Mouse (Mus musculus): ENCODE data around the gene Cluh. TPM values are rescaled to one million over a fixed set of nuclear protein-coding genes. Genes with fewer than 3 reads are reported as not detected.

Cluh gene
- polyA plus RNA-seq, 1 experiment: 119 TPM

GRCm38 (mm10) chr11:74619201-74619955 lies 29.9 kb upstream of the Cluh start, which contains the start of gene Ccdc92b:
TSS of gene Ccdc92b (plus strand) at chr11:74619605.
- H3K4me1 ChIP-seq (ENCODE audit: control insufficient read depth, insufficient read depth, low read length): no peaks in the 10 kb centered on the region
- TF ChIP-seq CTCF (conservative IDR thresholded peaks at IDR 0.05; ENCODE audit: insufficient read depth, insufficient read length, low read depth, low read length) (no peak), POLR2A (IDR thresholded peaks at IDR 0.05; ENCODE audit: low read depth, low read length) (no peak)
- peak; percentile 78 for DNase-seq
- H3K36me3 ChIP-seq (ENCODE audit: control insufficient read depth, insufficient read depth, low read length): no peaks in the 10 kb centered on the region
- 2% methylated on average over 56 of the region's 63 CpGs for WGBS
- no peaks in the 10 kb centered on the region; the same call in 1 of the 2 replicates for H3K27me3 ChIP-seq (replicated peaks; ENCODE audit: control insufficient read depth, insufficient read depth, low read length)
- H3K27ac ChIP-seq (ENCODE audit: insufficient read depth, low read depth, low read length): no peak within 1 kb of the TSS
- no peak within 1 kb of the TSS for H3K4me3 ChIP-seq (ENCODE audit: insufficient read depth, low read depth, low read length)

GRCm38 (mm10) chr11:74619956-74620300 lies 29.4 kb upstream of the Cluh start:
- TF ChIP-seq CTCF (conservative IDR thresholded peaks at IDR 0.05; ENCODE audit: insufficient read depth, insufficient read length, low read depth, low read length): no peak
- no peak for TF ChIP-seq POLR2A (IDR thresholded peaks at IDR 0.05; ENCODE audit: low read depth, low read length)
- Histone ChIP-seq H3K27me3 (replicated peaks; ENCODE audit: control insufficient read depth, insufficient read depth, low read length) (no peaks in the 10 kb centered on the region; the same call in 1 of the 2 replicates), H3K27ac (ENCODE audit: insufficient read depth, low read depth, low read length) (no peak overlapping the region), H3K36me3 (ENCODE audit: control insufficient read depth, insufficient read depth, low read length) (no peaks in the 10 kb centered on the region), H3K4me1 (ENCODE audit: control insufficient read depth, insufficient read depth, low read length) (no peaks in the 10 kb centered on the region), H3K4me3 (ENCODE audit: insufficient read depth, low read depth, low read length) (no peak overlapping the region)
- 5% methylated on average over 11 of the region's 16 CpGs for WGBS
- no peak for DNase-seq

- Histone ChIP-seq H3K36me3 (ENCODE audit: control insufficient read depth, insufficient read depth, low read length) (no peaks in the 10 kb centered on the region), H3K4me1 (ENCODE audit: control insufficient read depth, insufficient read depth, low read length) (no peaks in the 10 kb centered on the region), H3K4me3 (ENCODE audit: insufficient read depth, low read depth, low read length) (no peak overlapping the region), H3K27me3 (replicated peaks; ENCODE audit: control insufficient read depth, insufficient read depth, low read length) (no peaks in the 10 kb centered on the region; the same call in 1 of the 2 replicates), H3K27ac (ENCODE audit: insufficient read depth, low read depth, low read length) (no peak overlapping the region)
- DNase-seq: no peak
- 74% methylated on average over 8 of the region's 8 CpGs for WGBS
- TF ChIP-seq POLR2A (IDR thresholded peaks at IDR 0.05; ENCODE audit: low read depth, low read length) (no peak), CTCF (conservative IDR thresholded peaks at IDR 0.05; ENCODE audit: insufficient read depth, insufficient read length, low read depth, low read length) (no peak)
These were observed 27.2 kb upstream of the Cluh start for GRCm38 (mm10) chr11:74621974-74622669.

- no peaks in the 10 kb centered on the region for H3K36me3 ChIP-seq (ENCODE audit: control insufficient read depth, insufficient read depth, low read length)
- no peak for TF ChIP-seq POLR2A (IDR thresholded peaks at IDR 0.05; ENCODE audit: low read depth, low read length)
- no peak for TF ChIP-seq CTCF (conservative IDR thresholded peaks at IDR 0.05; ENCODE audit: insufficient read depth, insufficient read length, low read depth, low read length)
- DNase-seq: peak; percentile 89
- H3K27ac ChIP-seq (ENCODE audit: insufficient read depth, low read depth, low read length): no peak overlapping the region
- H3K4me1 ChIP-seq (ENCODE audit: control insufficient read depth, insufficient read depth, low read length): no peaks in the 10 kb centered on the region
- H3K4me3 ChIP-seq (ENCODE audit: insufficient read depth, low read depth, low read length): no peak overlapping the region
- H3K27me3 ChIP-seq (replicated peaks; ENCODE audit: control insufficient read depth, insufficient read depth, low read length): no peaks in the 10 kb centered on the region; the same call in 1 of the 2 replicates
- WGBS: 52% methylated on average over 6 of the region's 6 CpGs
These were observed 25.6 kb upstream of the Cluh start for GRCm38 (mm10) chr11:74623693-74624092.

GRCm38 (mm10) chr11:74625333-74625732 lies 24.0 kb upstream of the Cluh start:
- no peak for TF ChIP-seq CTCF (conservative IDR thresholded peaks at IDR 0.05; ENCODE audit: insufficient read depth, insufficient read length, low read depth, low read length)
- no peak for TF ChIP-seq POLR2A (IDR thresholded peaks at IDR 0.05; ENCODE audit: low read depth, low read length)
- no peak overlapping the region for H3K4me3 ChIP-seq (ENCODE audit: insufficient read depth, low read depth, low read length)
- no peaks in the 10 kb centered on the region for H3K4me1 ChIP-seq (ENCODE audit: control insufficient read depth, insufficient read depth, low read length)
- H3K27ac ChIP-seq (ENCODE audit: insufficient read depth, low read depth, low read length): no peak overlapping the region
- H3K36me3 ChIP-seq (ENCODE audit: control insufficient read depth, insufficient read depth, low read length): no peaks in the 10 kb centered on the region
- H3K27me3 ChIP-seq (replicated peaks; ENCODE audit: control insufficient read depth, insufficient read depth, low read length): no peaks in the 10 kb centered on the region
- DNase-seq: no peak

- no peak overlapping the region for H3K27ac ChIP-seq (ENCODE audit: insufficient read depth, low read depth, low read length)
- no peaks in the 10 kb centered on the region for H3K4me1 ChIP-seq (ENCODE audit: control insufficient read depth, insufficient read depth, low read length)
- no peaks in the 10 kb centered on the region for H3K36me3 ChIP-seq (ENCODE audit: control insufficient read depth, insufficient read depth, low read length)
- no peak for TF ChIP-seq CTCF (conservative IDR thresholded peaks at IDR 0.05; ENCODE audit: insufficient read depth, insufficient read length, low read depth, low read length)
- no peak for TF ChIP-seq POLR2A (IDR thresholded peaks at IDR 0.05; ENCODE audit: low read depth, low read length)
- no peaks in the 10 kb centered on the region for H3K27me3 ChIP-seq (replicated peaks; ENCODE audit: control insufficient read depth, insufficient read depth, low read length)
- no peak overlapping the region for H3K4me3 ChIP-seq (ENCODE audit: insufficient read depth, low read depth, low read length)
- WGBS: 95% methylated on average over 3 of the region's 3 CpGs
- DNase-seq: no peak
These were observed 21.8 kb upstream of the Cluh start for GRCm38 (mm10) chr11:74627481-74627880.

All from kidney, adult 2 months (tissue).